Mouse (Mus musculus) liver, postnatal 0 days (tissue): ENCODE data around the gene Cwf19l1. TPM values are rescaled to one million over a fixed set of nuclear protein-coding genes. Genes with fewer than 3 reads are reported as not detected.

Source experiments
- ATAC-seq: fragments of 200-750 bp; cut with Nextera tagmentation; 2 replicates; pipeline ENCODE4 v1.8.0; 2017; ENCODE audit warnings: mild to moderate bottlenecking, moderate library complexity
- DNase-seq: peaks from one replicate; pipeline ENCODE4 v3.0.0-alpha.2; 2016
- H3K27ac ChIP-seq: fragments of 300-500 bp; sonication (generic); 2 replicates; pipeline ENCODE4 v1.5.1; 2014; ENCODE audit warnings: antibody characterized with exemption, moderate library complexity, mild to moderate bottlenecking, low read depth
- H3K27me3 ChIP-seq: fragments of 300-500 bp; sonication (generic); 2 replicates; pipeline ENCODE4 v1.6.1; 2014; ENCODE audit warnings: low read length, control low read depth, mixed read lengths; ENCODE audit not compliant: insufficient read depth
- H3K36me3 ChIP-seq: fragments of 300-500 bp; sonication (generic); replicated peaks from 2 replicates; pipeline ENCODE4 v1.6.1; 2014; ENCODE audit warnings: mild to moderate bottlenecking, control low read depth, low read length, moderate library complexity, mixed read lengths; ENCODE audit not compliant: insufficient read depth
- H3K4me1 ChIP-seq: fragments of 300-500 bp; sonication (generic); 2 replicates; pipeline ENCODE4 v1.6.1; 2014; ENCODE audit warnings: antibody characterized with exemption, mild to moderate bottlenecking, control low read depth; ENCODE audit not compliant: insufficient read depth
- H3K4me2 ChIP-seq: fragments of 300-500 bp; sonication (generic); 2 replicates; pipeline ENCODE4 v1.6.1; 2014; ENCODE audit warnings: low read depth, mild to moderate bottlenecking, low read length, moderate library complexity, mixed read lengths
- H3K4me3 ChIP-seq: fragments of 300-500 bp; sonication (generic); 2 replicates; pipeline ENCODE4 v1.5.1; 2014; ENCODE audit warnings: low read depth, low read length
- H3K9ac ChIP-seq: fragments of 300-500 bp; sonication (generic); replicated peaks from 2 replicates; pipeline ENCODE4 v1.6.1; 2014; ENCODE audit warnings: mild to moderate bottlenecking, moderate library complexity
- H3K9me3 ChIP-seq: fragments of 300-500 bp; sonication (generic); 2 replicates; pipeline ENCODE4 v1.6.1; 2016; ENCODE audit warnings: mild to moderate bottlenecking, control low read depth, low read length, mixed read lengths
- CTCF ChIP-seq: sonication (generic); IDR thresholded peaks from 2 replicates; pipeline ENCODE4 v1.5.1; 2016; ENCODE audit warnings: antibody characterized with exemption, low read depth
- EP300 ChIP-seq: IDR thresholded peaks from 2 replicates; pipeline ENCODE4 v1.6.1; 2016; ENCODE audit warnings: antibody characterized with exemption, low read depth, mild to moderate bottlenecking
- WGBS: fragments of 180-500 bp; shearing (Covaris S2); extraction: QIAGEN DNeasy Blood & Tissue Kit; methylation state at CpG from one replicate; pipeline ENCODE4 v1.1.7; 2014; ENCODE audit not compliant: insufficient replicate concordance; 5-methylcytosine and 5-hydroxymethylcytosine counted together
- polyA plus RNA-seq: library from polyadenylated mRNA; unstranded; fragments of >200 nt; fragmentation: Nextera tagmentation; extraction: Ambion mirVana; gene quantifications from 2 replicates; pipeline ENCODE4 v1.2.1, GENCODE M21; 2015

Gene Cwf19l1
- 12.3 and 12.6 TPM in 2 replicates for polyA plus RNA-seq

DNA sequence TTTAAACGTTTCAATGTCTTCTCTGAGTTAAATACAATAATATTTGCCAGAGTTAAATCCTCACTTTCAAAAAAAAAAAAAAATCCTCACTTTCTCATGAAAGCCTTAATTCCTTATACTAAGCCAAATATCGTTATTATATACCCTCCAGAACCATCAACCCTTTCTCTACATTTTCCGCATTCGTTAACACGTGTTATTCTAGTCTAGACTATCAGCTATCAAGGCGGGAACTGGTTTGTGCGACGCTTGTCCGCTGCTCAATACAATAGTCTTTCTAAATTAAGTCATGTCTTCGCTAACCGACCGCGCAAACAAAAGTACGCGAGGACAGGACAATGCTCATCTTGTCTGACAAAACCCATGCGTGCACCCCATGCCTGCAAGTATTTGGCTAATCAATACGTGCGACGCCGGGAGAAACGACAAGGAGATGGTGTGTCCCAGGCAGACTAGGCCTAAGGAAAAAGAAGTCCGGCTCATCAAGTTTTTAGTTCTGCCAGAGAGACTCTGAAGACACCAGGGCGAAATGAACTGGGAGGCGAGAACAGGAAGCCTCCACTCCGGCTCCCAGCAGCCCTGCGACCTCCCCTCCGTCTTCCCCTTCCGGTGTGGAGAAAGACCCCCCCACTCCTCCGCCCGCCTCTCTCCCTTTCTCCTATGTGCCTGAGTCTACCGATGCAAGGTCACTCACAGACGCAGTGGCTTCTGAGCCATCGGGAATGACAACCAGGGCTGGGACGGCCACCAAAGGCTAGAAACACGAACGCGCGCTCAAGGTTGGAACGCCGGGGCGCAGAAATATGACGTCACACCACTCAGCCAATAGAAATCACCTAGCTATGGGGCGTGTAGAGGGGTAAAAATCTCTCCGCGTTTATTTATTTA is at the start of gene Cwf19l1:
Gene Cwf19l1 (minus strand): TSS at position 805 of the 888 bp plus-strand sequence.
- Histone ChIP-seq H3K27me3 (no peaks in the 10 kb centered on the region), H3K4me3 (peak within 1 kb of the TSS; percentile 93), H3K27ac (peak within 1 kb of the TSS; percentile 88), H3K9me3 (no peaks in the 10 kb centered on the region), H3K9ac (peak within 1 kb of the TSS; percentile 83), H3K4me2 (peak within 1 kb of the TSS; percentile 88), H3K36me3 (peaks cover 28% of the 10 kb centered on the region), H3K4me1 (peaks cover 12% of the 10 kb centered on the region)
- TF ChIP-seq EP300 (no peak; the same call in 1 of the 2 replicates), CTCF (no peak)
- DNase-seq (peak; percentile 92), ATAC-seq (peak; percentile 93)
- under 1% methylated on average over 45 of the region's 45 CpGs for WGBS

DNA sequence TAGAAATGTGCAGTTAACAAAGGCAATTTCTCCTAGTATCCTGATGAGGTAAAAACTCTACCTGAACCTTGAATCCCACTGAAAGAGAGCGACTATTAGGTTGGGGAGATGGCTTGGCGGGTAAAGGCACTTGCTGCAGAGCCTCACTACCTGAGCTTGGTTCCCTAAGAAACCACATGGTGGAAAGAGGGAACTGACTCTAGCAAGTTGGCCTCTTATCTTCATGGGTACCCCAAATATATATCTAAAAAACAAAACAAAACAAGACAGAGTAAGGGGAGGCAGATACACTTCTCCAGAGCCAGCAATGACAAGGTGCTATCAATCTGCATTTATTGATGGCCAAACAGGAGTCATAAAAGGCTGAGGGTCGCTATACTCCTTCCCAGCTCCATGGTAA is 48.3 kb upstream of the Cwf19l1 start:
- Histone ChIP-seq H3K4me2 (no peak overlapping the region), H3K27ac (no peak overlapping the region), H3K4me1 (no peaks in the 10 kb centered on the region), H3K9me3 (no peaks in the 10 kb centered on the region), H3K36me3 (no peaks in the 10 kb centered on the region), H3K4me3 (no peak overlapping the region), H3K27me3 (no peaks in the 10 kb centered on the region), H3K9ac (no peak overlapping the region)
- WGBS: 62% methylated on average over 3 of the region's 3 CpGs
- ATAC-seq: no peak
- TF ChIP-seq EP300: no peak
- no peak for TF ChIP-seq CTCF
- DNase-seq: no peak

DNA sequence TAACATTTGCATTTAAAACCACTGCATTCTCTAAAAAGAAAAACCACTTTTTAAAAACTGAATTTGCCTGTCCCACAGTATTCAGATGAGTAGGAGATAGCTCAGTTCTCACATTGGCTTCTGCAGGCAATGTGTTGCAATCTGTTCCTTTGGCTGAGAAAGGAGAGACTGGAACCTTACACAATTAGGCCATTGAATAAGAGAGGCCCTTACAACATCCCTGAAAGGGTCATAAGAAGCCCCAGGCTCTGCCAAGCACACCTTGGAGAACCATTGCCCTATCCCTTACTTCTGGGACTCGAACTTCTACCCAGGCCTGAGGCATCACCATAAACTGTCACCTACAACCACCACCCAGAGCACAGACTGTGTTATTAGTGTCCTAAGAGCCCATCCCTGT is 44.8 kb upstream of the Cwf19l1 start:
- H3K9ac ChIP-seq: no peak overlapping the region
- H3K4me2 ChIP-seq: no peak overlapping the region
- no peak for DNase-seq
- no peaks in the 10 kb centered on the region for H3K27me3 ChIP-seq
- H3K36me3 ChIP-seq: no peaks in the 10 kb centered on the region
- H3K4me1 ChIP-seq: no peaks in the 10 kb centered on the region
- TF ChIP-seq CTCF (no peak), EP300 (no peak)
- 68% methylated on average over 1 of the region's 1 CpGs for WGBS
- no peak overlapping the region for H3K4me3 ChIP-seq
- no peaks in the 10 kb centered on the region; the same call in 1 of the 2 replicates for H3K9me3 ChIP-seq
- ATAC-seq: no peak
- H3K27ac ChIP-seq: no peak overlapping the region

GRCm38 (mm10) chr19:44176741-44177140 is 41.1 kb upstream of the Cwf19l1 start:
- no peaks in the 10 kb centered on the region for H3K36me3 ChIP-seq
- peaks cover 3% of the 10 kb centered on the region; the same call in 1 of the 2 replicates for H3K9me3 ChIP-seq
- no peaks in the 10 kb centered on the region for H3K27me3 ChIP-seq
- TF ChIP-seq CTCF (no peak), EP300 (no peak)
- no peak overlapping the region for H3K9ac ChIP-seq
- DNase-seq (no peak), ATAC-seq (no peak)
- WGBS: 76% methylated on average over 3 of the region's 3 CpGs
- H3K27ac ChIP-seq: no peak overlapping the region
- H3K4me1 ChIP-seq: no peaks in the 10 kb centered on the region
- no peak overlapping the region for H3K4me3 ChIP-seq
- no peak overlapping the region for H3K4me2 ChIP-seq

- Histone ChIP-seq H3K27ac (no peak overlapping the region), H3K9me3 (peaks cover 3% of the 10 kb centered on the region; the same call in 1 of the 2 replicates), H3K9ac (no peak overlapping the region), H3K4me2 (no peak overlapping the region), H3K4me1 (no peaks in the 10 kb centered on the region), H3K27me3 (no peaks in the 10 kb centered on the region), H3K36me3 (no peaks in the 10 kb centered on the region), H3K4me3 (no peak overlapping the region)
- 67% methylated on average over 8 of the region's 8 CpGs for WGBS
- TF ChIP-seq CTCF (no peak), EP300 (no peak)
- ATAC-seq (no peak), DNase-seq (no peak)
These were observed 39.2 kb upstream of the Cwf19l1 start for GRCm38 (mm10) chr19:44174835-44175234.

GRCm38 (mm10) chr19:44161515-44161914 is 25.8 kb upstream of the Cwf19l1 start:
- WGBS: 10% methylated on average over 3 of the region's 3 CpGs
- DNase-seq: no peak
- no peaks in the 10 kb centered on the region for H3K4me1 ChIP-seq
- no peak overlapping the region for H3K4me2 ChIP-seq
- H3K9ac ChIP-seq: no peak overlapping the region
- H3K27me3 ChIP-seq: no peaks in the 10 kb centered on the region
- no peaks in the 10 kb centered on the region for H3K9me3 ChIP-seq
- H3K4me3 ChIP-seq: no peak overlapping the region
- ATAC-seq: no peak
- no peaks in the 10 kb centered on the region for H3K36me3 ChIP-seq
- H3K27ac ChIP-seq: no peak overlapping the region
- no peak for TF ChIP-seq EP300
- peak; percentile 74 for TF ChIP-seq CTCF
